Mouse (Mus musculus): ENCODE data around the gene 2310039H08Rik.

Gene 2310039H08Rik

DNA sequence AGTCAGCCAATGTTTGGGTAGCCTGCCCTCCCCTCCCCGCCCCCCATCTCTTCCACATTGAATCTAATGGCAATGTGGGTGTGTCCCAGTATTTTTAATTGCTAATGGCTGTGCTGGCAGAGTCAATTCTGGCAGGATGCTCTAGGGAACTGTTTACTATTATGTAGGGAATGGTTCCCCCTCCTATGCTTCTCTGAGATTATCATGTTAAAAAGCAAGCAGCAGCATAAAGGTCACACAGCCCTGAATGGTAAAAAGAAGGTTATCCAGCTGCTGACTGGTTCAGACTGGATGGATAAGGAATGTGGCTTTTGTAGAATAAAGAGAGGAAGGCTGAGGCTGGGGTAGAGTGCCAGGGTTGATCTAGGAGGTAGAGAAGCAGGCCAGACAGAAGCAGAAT, 40.0 kb downstream of the 2310039H08Rik start:
- DNase-seq: no peak

DNA sequence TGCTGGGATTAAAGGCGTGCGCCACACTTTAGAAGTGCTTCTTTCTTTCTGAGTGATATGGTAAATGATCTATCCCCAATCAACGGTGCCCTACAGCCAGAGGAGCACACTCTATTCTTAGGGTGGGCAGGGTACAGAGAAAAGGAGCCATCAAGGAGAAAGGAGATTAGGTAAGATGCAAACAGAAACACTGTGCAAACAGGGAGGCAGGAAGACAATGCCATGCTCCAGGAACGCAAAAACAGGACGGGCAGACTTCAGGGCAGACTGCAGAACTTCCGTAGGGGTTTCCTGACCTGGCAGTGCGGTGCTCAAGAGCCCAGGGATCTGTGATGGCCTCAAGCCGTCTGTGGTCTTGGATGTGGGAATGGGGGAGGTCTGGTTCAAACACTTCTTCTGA, 41.2 kb downstream of the 2310039H08Rik start:
- DNase-seq: no peak

DNA sequence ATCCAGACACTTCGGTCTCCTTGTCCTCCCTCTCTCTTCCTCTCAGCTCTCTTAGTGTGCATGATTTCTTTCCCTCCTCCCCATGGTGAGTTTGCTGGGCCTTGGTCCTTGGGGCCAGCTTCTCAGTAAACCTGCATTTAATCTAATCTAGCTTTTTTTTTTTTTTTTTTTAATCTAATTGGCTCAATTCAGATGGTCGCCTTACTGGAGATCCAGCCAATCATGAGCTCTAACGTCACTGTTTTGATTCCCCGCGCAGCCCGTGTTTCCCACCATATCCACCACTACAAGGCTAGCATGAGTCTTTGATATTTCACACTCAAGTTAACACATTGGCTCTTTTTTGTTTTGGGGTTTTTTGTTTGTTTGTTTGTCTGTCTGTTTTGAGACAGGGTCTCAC, 42.1 kb downstream of the 2310039H08Rik start:
- DNase-seq: no peak

DNA sequence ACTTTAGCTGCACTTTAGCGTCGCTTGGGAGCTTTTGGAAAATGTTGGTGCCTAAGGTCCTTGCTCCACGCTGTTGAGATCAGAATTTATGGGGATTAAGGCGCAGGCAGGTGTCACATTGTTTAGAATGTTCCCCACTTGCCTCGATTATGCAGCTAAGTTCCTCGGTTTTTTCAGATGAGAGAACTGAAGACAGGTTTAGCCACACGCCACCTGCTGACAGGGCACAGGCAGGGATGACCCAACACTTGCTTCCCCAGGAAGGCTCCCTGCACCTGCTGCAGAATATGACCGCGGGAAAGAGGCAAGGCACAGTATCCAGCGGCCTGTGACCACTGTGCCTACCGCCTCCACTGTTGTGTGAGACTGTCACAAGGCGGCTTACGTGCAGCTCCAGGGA, 43.9 kb downstream of the 2310039H08Rik start:
- no peak for DNase-seq

DNA sequence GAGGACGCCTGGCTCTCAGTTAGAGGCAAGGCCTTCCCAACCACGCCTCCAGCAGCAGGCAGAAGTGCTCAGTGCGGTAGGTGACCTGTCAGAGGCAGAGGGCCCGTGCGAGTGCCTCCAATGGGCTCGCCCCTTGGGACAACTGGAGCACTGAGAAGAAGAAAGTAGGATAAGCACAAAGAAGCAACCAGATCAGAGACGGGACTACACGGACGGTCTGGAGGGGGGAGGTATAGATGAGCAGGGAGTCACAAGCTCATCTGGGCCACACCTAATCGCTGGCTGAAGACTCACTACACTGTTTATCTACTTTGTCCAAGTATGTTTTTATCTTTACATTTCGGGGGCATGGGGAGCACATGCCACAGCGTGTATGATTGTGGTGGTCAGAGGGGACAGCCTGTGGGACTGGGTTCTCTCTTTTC, 45.3 kb downstream of the 2310039H08Rik start:
- DNase-seq: no peak

DNA sequence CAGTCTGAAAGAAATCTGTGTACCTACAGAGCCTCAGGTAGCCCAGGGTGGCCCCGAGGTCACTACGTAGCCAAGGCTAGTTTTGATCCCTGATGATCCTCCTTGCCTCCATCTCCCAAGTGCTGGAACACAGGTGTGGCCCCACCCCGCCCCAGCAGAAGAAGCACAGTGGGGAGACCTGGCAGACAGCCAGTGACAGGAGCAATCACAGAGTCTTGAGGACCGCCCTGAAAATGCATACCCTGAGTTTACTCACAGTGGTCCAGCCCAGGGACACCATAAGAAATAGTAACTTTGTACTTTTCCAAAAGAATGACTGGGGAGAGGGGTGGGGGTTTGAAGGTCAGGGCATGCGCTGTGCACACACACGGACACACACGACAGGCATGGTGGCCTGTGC, 48.2 kb downstream of the 2310039H08Rik start:
- DNase-seq: no peak
